Mouse (Mus musculus): Measurements from ENCODE around the gene Cdc42ep1.

DNA sequence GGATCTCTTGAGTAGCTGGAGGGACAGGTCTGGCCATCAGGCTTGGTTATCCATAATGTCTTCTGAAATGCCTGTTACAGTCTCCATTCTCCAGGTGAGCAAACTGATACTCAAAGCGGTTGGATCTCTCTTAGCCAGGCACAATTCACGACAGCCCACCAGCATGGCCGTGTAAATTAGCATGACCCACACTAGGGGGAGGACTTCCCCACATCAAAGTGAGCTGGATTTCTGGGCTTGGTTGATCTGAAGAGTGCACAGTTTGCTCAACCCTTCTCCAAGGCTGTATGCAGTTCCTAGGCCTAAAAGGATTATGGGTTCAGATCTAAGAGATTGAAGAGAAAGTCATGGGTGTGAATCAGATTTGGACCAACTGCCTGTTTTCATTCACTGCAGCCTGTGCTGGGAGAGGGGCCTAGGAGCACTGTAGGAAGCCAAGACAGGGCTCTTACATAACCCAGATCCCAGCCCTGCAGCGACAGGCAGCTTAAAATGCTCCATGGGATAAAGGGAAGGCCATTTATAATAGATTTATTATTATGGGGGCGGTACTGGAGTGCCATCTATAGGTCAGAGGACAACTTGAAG, 29.7 kb downstream of the Cdc42ep1 start:
- TF ChIP-seq CTCF (IDR thresholded peaks at IDR 0.05; ENCODE audit: low read depth) = peak; percentile 35
- TF ChIP-seq EP300 (IDR thresholded peaks at IDR 0.05; ENCODE audit: low read depth) = no peak
